Mouse (Mus musculus) left cerebral cortex, postnatal 10 days (tissue): Measurements from ENCODE around the gene Thap3. TPM values are rescaled to one million over a fixed set of nuclear protein-coding genes. Genes with fewer than 3 reads are reported as not detected.

Experiments
- DNase-seq, 2 experiments: peaks; one replicate each; pipeline ENCODE4 v3.0.0; 2021 to 2022; ENCODE audit warnings: low spot score in 2 of 2, mixed read lengths in 1 of 2; ENCODE audit errors: extremely low spot score in 1 of 2
- intact Hi-C: fragments of 180-260 bp; cut with DNase I; formaldehyde crosslinking; loops from one replicate; pipeline ENCODE4 v1.15.1; 2025
- total RNA-seq, 2 experiments: library from RNA; stranded (reverse); gene quantifications; 2 replicates each; pipeline ENCODE4 v1.2.3; 2021

Gene Thap3
- total RNA-seq, 2 experiments from 2014 or later = 18.8 to 21.2 TPM

DNA sequence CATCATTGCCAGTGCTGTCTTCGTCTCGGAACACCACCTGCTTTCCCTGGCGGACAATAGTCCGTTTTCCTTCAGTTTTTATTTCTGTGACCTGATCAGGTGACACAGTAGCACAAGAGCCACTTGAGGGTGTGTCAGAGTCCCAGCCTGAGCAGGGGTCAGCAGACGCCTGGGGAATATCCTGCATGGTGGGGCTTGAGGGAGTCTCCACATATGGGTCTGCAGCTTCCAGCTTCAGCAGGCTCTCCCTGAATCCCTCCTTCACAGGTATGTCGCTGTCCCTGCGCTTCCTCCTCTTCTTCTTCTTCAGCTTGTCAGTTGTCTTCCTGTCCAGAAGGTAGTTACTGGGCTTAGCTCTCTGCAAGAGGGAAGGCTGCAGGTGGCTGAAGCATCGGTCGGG lies 3.3 kb upstream of the Thap3 start:
- intact Hi-C loops = no loop called here
- DNase-seq = no peak

DNA sequence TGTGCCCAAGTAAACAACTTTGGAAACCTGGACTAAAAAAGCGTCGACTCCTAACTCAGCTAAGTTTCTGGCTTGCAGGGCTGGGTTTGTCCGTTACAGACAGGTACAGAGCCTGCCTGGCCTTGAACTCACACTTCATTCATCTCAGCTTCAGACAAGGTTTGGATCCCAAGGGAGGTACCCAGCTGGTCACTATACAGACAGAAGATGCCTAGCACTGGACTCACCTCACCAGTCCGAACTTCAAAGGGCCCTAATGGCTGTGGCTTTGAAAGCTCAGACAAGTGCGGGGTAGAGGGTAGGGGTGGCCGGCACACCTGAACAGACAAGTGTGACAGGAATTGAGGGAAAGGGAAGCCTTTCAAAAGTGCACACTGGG lies 302 bp upstream of the Thap3 start:
- no peak for DNase-seq
- intact Hi-C loops = no loop called here

GRCm38 (mm10) chr4:151988014-151988341 lies 819 bp downstream of the Thap3 start:
- intact Hi-C loops = no loop called here
- DNase-seq = no peak

DNA sequence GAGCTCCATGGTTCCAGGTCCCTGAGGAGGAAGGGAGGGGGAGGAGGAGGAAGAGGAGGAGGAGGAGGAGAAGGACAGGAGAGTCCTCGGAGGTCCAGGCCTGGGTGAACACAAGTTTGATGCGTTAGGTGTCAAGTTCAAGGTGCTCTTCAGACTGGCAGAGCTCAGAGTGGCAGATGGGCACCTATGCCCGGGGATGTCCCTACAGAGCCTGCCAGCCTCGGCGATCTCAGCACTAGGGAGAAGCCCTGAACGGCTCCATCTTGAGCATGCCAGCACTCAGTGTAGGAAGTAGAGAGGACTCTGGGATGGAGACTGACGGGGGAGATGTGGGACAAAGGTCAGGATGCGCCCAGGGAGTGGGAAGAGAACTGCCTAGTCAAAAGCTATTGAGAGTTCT lies 2.1 kb downstream of the Thap3 start:
- intact Hi-C loops = no loop called here
- no peak for DNase-seq

GRCm38 (mm10) chr4:151985886-151986285 lies 2.9 kb downstream of the Thap3 start:
- intact Hi-C loops = no loop called here
- no peak for DNase-seq

DNA sequence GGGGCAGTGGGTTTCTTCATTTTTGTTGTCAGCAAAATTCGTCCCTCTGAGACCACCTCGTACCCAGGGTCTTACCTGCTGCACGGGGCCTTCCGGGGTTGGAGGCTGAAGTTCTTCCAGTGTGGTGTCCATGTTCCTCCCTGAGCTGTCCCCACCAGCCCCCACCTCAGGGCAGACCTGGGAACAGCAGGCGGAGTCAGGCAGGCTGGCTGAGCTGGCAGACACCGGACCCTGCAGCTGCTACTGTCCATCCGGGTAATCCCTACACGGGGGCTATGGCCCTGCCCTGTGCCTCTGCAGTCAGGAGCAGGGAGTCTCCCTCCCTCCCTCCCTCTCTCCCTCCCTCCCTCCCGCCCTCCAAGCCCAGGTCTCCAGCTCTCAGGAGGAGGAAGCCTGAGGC lies 5.2 kb downstream of the Thap3 start:
- intact Hi-C loops = loop anchor here (5.0 kb wide), 1 partner anchor 49 kb away; no protein-coding TSS in a partner anchor
- DNase-seq = no peak

DNA sequence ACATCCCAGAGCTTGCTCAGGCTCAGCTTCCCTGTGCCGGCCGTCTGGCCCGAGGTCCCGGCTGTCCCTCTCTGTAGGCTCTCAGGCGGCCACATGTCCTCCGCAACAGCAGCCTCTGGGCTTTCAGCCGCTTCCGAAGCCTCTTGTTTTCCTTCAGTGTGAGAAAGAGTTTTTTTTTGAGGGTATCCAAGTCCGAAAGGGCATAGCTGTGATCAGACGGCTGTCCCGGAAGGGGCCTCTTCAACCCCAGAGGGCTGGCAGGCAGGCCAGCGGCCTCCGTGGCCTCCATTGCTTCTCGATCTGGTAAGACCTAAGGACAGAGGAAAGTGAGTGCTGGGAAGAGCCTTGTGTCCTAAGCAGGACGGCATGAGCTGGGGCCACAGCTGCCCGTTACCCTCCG lies 5.8 kb downstream of the Thap3 start:
- intact Hi-C loops = loop anchor here (5.0 kb wide), 1 partner anchor 49 kb away; no protein-coding TSS in a partner anchor
- no peak for DNase-seq

GRCm38 (mm10) chr4:151981363-151981762 lies 7.4 kb downstream of the Thap3 start:
- peak; percentile 79 to 80 for DNase-seq
- intact Hi-C loops = loop anchor here (5.0 kb wide), 1 partner anchor 51 kb away; no protein-coding TSS in a partner anchor

GRCm38 (mm10) chr4:151980699-151981098 lies 8.1 kb downstream of the Thap3 start:
- no peak for DNase-seq
- intact Hi-C loops = loop anchor here (5.0 kb wide), 1 partner anchor 52 kb away; no protein-coding TSS in a partner anchor

- peak; percentile 81 to 87 for DNase-seq
- intact Hi-C loops = no loop called here
Observed at GRCm38 (mm10) chr4:151977748-151978147, 11.0 kb downstream of the Thap3 start.

DNA sequence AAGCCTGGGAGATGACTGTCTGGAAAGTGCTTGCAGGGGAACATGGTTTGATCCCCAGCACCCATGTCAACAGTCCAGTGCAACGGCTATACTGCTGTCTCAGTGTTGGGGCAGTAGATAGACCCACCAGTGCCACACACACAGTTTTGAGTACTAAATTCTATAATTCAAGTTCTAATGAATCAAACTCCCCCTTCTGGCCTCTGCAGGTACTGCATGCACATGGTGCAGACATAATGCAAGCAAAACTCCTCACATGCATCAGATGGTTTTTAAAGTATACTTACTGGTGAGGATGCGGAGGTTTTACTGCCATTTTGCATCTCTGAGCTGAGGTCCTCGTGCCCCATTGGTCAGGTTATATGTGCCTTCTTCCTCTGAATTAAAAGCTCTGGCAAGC lies 13.4 kb downstream of the Thap3 start:
- intact Hi-C loops = no loop called here
- no peak for DNase-seq

GRCm38 (mm10) chr4:151972221-151972967 lies 16.4 kb downstream of the Thap3 start:
- intact Hi-C loops = no loop called here
- DNase-seq = no peak

DNA sequence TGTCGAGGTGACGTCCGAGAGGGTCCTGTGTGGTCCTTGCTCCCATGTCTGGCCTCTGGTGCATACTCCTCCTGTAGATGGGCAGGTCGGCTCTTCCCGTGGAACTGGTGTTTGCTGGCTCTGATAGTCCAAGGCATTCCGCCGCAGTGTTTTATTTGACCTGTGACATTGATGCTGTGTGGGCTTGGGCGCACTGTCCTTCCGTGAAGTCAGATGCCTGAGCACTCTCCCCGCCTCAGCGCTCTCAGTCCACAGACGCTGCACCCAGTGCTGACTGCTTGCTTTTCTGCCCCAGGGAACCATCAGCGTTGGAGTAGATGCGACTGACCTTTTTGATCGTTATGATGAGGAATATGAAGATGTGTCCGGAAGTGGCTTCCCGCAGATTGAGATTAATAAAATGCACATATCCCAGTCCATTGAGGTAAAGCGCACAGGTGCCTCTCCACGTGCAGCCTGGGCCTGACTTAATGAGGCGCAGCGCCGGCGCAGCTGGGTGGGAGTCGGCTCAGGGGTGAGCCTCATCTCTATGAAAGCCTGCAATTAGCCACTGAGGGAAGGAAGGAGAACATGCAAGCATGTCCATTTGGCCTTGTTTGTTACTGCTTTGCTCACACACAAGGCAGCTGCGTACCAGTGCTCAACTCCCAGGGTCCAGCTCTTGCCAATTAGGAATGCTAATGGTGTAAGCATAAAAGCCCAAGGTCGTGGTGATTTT lies 20.4 kb downstream of the Thap3 start:
- no peak for DNase-seq
- intact Hi-C loops = no loop called here

DNA sequence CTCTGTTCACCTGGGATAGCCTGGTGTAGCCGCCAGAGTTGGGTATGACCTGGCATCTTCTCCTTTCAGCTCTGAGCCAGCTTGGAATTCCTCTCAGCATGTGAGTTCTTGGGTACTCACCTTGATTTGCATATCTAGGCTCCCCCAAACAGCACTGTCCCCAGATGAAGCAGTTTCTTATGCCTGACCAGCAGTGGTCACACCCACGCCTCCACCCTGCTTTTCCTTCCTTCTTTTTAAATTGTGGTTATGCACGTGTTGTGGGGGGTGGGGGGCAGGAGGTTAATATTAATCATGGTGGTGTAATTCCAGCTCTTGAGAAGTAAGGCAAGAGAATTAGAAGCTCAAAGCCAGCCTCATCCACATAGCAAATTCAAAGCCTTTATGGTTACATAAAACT lies 26.0 kb downstream of the Thap3 start:
- intact Hi-C loops = no loop called here

DNA sequence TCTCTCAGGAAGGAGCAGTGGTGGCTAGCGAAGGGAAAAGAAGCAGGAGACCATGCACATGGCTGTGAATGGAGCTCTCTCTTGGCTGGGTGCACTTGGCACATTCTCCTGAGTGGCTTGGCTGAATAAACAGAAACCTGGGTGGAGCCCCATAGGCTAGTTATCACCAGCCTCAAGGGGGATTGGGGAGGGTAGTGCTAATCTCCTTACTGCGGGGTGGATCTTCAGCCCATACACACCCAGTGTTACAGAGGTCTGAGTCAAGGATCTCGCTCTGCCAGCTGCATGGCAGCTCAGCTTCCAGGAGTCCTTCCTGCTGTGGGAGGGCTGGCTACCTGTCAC lies 28.3 kb downstream of the Thap3 start:
- intact Hi-C loops = no loop called here
- no peak for DNase-seq

More for the DNA sequence above, 26.0 kb downstream of the Thap3 start:
- DNase-seq = no peak

DNA sequence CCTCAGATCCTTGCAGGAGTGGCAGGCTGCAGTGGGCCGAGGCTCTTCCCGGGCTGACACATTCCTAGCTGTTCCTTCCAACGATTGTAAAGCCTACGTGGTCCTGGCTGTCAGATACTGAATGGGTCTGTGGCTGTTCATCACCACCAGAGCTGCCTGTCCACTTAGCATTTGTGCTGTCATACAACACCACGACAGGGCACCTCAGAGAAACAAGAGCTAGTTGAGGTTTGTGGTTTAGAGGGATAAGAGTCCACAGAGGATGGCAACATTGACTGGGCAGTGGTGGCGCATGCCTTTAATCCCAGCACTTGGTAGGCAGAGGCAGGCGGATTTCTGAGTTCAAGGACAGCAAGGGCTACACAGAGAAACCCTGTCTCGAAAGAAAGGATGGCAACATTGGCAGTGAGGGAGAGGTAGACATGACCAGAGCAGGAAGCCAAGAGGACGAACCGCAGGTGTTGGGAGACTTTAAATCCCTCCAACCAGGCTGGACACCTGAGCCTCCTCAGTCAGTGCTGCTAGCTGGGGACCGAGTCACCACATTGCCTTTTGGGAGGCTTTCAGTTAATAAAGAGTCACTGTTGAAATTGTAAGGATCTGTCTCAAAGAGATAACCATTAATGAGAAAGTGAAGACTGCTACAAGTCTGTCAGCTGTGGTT lies 28.8 kb downstream of the Thap3 start:
- intact Hi-C loops = no loop called here
- DNase-seq = no peak

- intact Hi-C loops = no loop called here
- no peak for DNase-seq
Observed at GRCm38 (mm10) chr4:151957584-151958315, 31.0 kb downstream of the Thap3 start.

DNA sequence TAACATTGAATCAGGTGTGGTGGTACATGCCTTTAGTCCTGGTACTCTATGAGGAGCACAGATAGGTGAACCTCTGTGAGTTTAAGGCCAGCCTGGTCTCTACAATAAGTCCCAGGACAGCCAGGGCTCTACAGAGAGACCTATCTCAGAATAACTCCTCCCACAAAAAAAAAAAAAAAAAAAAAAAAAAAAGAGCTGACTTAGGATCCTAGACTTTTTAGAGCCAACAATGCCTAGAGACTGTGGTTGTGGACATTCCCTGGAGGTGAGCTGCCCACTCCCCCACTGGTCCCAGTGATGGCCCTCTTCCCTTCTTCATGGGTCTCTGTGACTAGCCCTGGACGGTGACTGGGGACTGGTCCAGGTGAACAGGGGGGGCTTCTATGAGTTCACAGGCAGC lies 33.0 kb downstream of the Thap3 start:
- no peak for DNase-seq
- intact Hi-C loops = no loop called here

- no peak for DNase-seq
- intact Hi-C loops = no loop called here
Observed at GRCm38 (mm10) chr4:151953209-151953608, 35.6 kb downstream of the Thap3 start.
